Mouse (Mus musculus): ENCODE measurements at regions not wholly inside any gene's neighbourhood (a gene's known extent, or its start where the extent isn't known, plus 50 kb on each side); places are given as distances from the start of the nearest gene placed in this dataset.

- Histone ChIP-seq H3K4me1 (ENCODE audit: control insufficient read depth, insufficient read depth, low read length) (no peaks in the 10 kb centered on the region), H3K36me3 (ENCODE audit: control insufficient read depth, insufficient read depth, low read length) (no peaks in the 10 kb centered on the region), H3K4me3 (replicated peaks; ENCODE audit: low read length) (no peak overlapping the region), H3K27ac (ENCODE audit: low read length) (no peak overlapping the region), H3K27me3 (ENCODE audit: control insufficient read depth, insufficient read depth, low read length) (no peaks in the 10 kb centered on the region), H3K9ac (ENCODE audit: low read length) (no peak overlapping the region), H3K4me2 (ENCODE audit: low read depth, low read length) (no peak overlapping the region), H3K9me3 (replicated peaks; ENCODE audit: control insufficient read depth, low read length) (no peaks in the 10 kb centered on the region)
- WGBS, result 48% methylated on average over 8 of the region's 8 CpGs
- no peak for ATAC-seq (ENCODE audit: insufficient read depth, low FRiP score)
These were observed 355.1 kb downstream of the Nedd1 start for GRCm38 (mm10) chr10:92367126-92367525.

- no peak for ATAC-seq (ENCODE audit: insufficient read depth, low FRiP score)
- Histone ChIP-seq H3K9ac (ENCODE audit: low read length) (no peak overlapping the region), H3K4me2 (ENCODE audit: low read depth, low read length) (no peak overlapping the region), H3K9me3 (replicated peaks; ENCODE audit: control insufficient read depth, low read length) (no peaks in the 10 kb centered on the region), H3K27ac (ENCODE audit: low read length) (no peak overlapping the region), H3K36me3 (ENCODE audit: control insufficient read depth, insufficient read depth, low read length) (no peaks in the 10 kb centered on the region), H3K4me1 (ENCODE audit: control insufficient read depth, insufficient read depth, low read length) (no peaks in the 10 kb centered on the region), H3K4me3 (replicated peaks; ENCODE audit: low read length) (no peak overlapping the region), H3K27me3 (ENCODE audit: control insufficient read depth, insufficient read depth, low read length) (no peaks in the 10 kb centered on the region)
- 81% methylated on average over 3 of the region's 3 CpGs for WGBS
These were observed 365.5 kb downstream of the Nedd1 start for GRCm38 (mm10) chr10:92356738-92357137.

GRCm38 (mm10) chr10:92349043-92349442 lies 373.2 kb downstream of the Nedd1 start:
- no peaks in the 10 kb centered on the region for H3K36me3 ChIP-seq (ENCODE audit: control insufficient read depth, insufficient read depth, low read length)
- WGBS, result 76% methylated on average over 7 of the region's 7 CpGs
- H3K4me2 ChIP-seq (ENCODE audit: low read depth, low read length), result no peak overlapping the region
- no peaks in the 10 kb centered on the region for H3K27me3 ChIP-seq (ENCODE audit: control insufficient read depth, insufficient read depth, low read length)
- no peaks in the 10 kb centered on the region for H3K9me3 ChIP-seq (replicated peaks; ENCODE audit: control insufficient read depth, low read length)
- no peak overlapping the region for H3K4me3 ChIP-seq (replicated peaks; ENCODE audit: low read length)
- no peak overlapping the region for H3K9ac ChIP-seq (ENCODE audit: low read length)
- no peaks in the 10 kb centered on the region for H3K4me1 ChIP-seq (ENCODE audit: control insufficient read depth, insufficient read depth, low read length)
- ATAC-seq (ENCODE audit: insufficient read depth, low FRiP score), result no peak
- H3K27ac ChIP-seq (ENCODE audit: low read length), result no peak overlapping the region

- H3K9me3 ChIP-seq (replicated peaks; ENCODE audit: control insufficient read depth, low read length), result no peaks in the 10 kb centered on the region
- no peaks in the 10 kb centered on the region for H3K4me1 ChIP-seq (ENCODE audit: control insufficient read depth, insufficient read depth, low read length)
- no peak overlapping the region for H3K9ac ChIP-seq (ENCODE audit: low read length)
- H3K27ac ChIP-seq (ENCODE audit: low read length), result no peak overlapping the region
- H3K36me3 ChIP-seq (ENCODE audit: control insufficient read depth, insufficient read depth, low read length), result no peaks in the 10 kb centered on the region
- 64% methylated on average over 10 of the region's 10 CpGs for WGBS
- no peaks in the 10 kb centered on the region for H3K27me3 ChIP-seq (ENCODE audit: control insufficient read depth, insufficient read depth, low read length)
- no peak overlapping the region for H3K4me3 ChIP-seq (replicated peaks; ENCODE audit: low read length)
- ATAC-seq (ENCODE audit: insufficient read depth, low FRiP score), result no peak
- no peak overlapping the region for H3K4me2 ChIP-seq (ENCODE audit: low read depth, low read length)
These were observed 374.1 kb downstream of the Nedd1 start for GRCm38 (mm10) chr10:92347960-92348675.

- H3K4me1 ChIP-seq (ENCODE audit: control insufficient read depth, insufficient read depth, low read length), result no peaks in the 10 kb centered on the region
- 92% methylated on average over 2 of the region's 2 CpGs for WGBS
- ATAC-seq (ENCODE audit: insufficient read depth, low FRiP score), result no peak
- H3K9ac ChIP-seq (ENCODE audit: low read length), result no peak overlapping the region
- no peak overlapping the region for H3K4me3 ChIP-seq (replicated peaks; ENCODE audit: low read length)
- H3K27me3 ChIP-seq (ENCODE audit: control insufficient read depth, insufficient read depth, low read length), result no peaks in the 10 kb centered on the region
- H3K9me3 ChIP-seq (replicated peaks; ENCODE audit: control insufficient read depth, low read length), result no peaks in the 10 kb centered on the region
- no peak overlapping the region for H3K27ac ChIP-seq (ENCODE audit: low read length)
- no peak overlapping the region for H3K4me2 ChIP-seq (ENCODE audit: low read depth, low read length)
- no peaks in the 10 kb centered on the region for H3K36me3 ChIP-seq (ENCODE audit: control insufficient read depth, insufficient read depth, low read length)
These were observed 382.5 kb downstream of the Nedd1 start for GRCm38 (mm10) chr10:92339671-92340070.

- H3K27me3 ChIP-seq (ENCODE audit: control insufficient read depth, insufficient read depth, low read length), result no peaks in the 10 kb centered on the region
- H3K4me1 ChIP-seq (ENCODE audit: control insufficient read depth, insufficient read depth, low read length), result no peaks in the 10 kb centered on the region
- WGBS, result 75% methylated on average over 2 of the region's 2 CpGs
- H3K4me2 ChIP-seq (ENCODE audit: low read depth, low read length), result no peak overlapping the region
- H3K4me3 ChIP-seq (replicated peaks; ENCODE audit: low read length), result no peak overlapping the region
- no peaks in the 10 kb centered on the region for H3K36me3 ChIP-seq (ENCODE audit: control insufficient read depth, insufficient read depth, low read length)
- no peak for ATAC-seq (ENCODE audit: insufficient read depth, low FRiP score)
- H3K9me3 ChIP-seq (replicated peaks; ENCODE audit: control insufficient read depth, low read length), result no peaks in the 10 kb centered on the region
- H3K9ac ChIP-seq (ENCODE audit: low read length), result no peak overlapping the region
- no peak overlapping the region for H3K27ac ChIP-seq (ENCODE audit: low read length)
These were observed 385.3 kb downstream of the Nedd1 start for GRCm38 (mm10) chr10:92336949-92337348.

GRCm38 (mm10) chr10:92336138-92336537 lies 386.1 kb downstream of the Nedd1 start:
- Histone ChIP-seq H3K36me3 (ENCODE audit: control insufficient read depth, insufficient read depth, low read length) (no peaks in the 10 kb centered on the region), H3K27me3 (ENCODE audit: control insufficient read depth, insufficient read depth, low read length) (no peaks in the 10 kb centered on the region), H3K9ac (ENCODE audit: low read length) (no peak overlapping the region), H3K27ac (ENCODE audit: low read length) (no peak overlapping the region), H3K4me1 (ENCODE audit: control insufficient read depth, insufficient read depth, low read length) (no peaks in the 10 kb centered on the region), H3K4me2 (ENCODE audit: low read depth, low read length) (no peak overlapping the region), H3K4me3 (replicated peaks; ENCODE audit: low read length) (no peak overlapping the region), H3K9me3 (replicated peaks; ENCODE audit: control insufficient read depth, low read length) (no peaks in the 10 kb centered on the region)
- 86% methylated on average over 5 of the region's 5 CpGs for WGBS
- ATAC-seq (ENCODE audit: insufficient read depth, low FRiP score), result no peak

GRCm38 (mm10) chr10:92335141-92335540 lies 387.1 kb downstream of the Nedd1 start:
- 74% methylated on average over 5 of the region's 5 CpGs for WGBS
- Histone ChIP-seq H3K4me1 (ENCODE audit: control insufficient read depth, insufficient read depth, low read length) (no peaks in the 10 kb centered on the region), H3K9me3 (replicated peaks; ENCODE audit: control insufficient read depth, low read length) (no peaks in the 10 kb centered on the region), H3K4me2 (ENCODE audit: low read depth, low read length) (no peak overlapping the region), H3K4me3 (replicated peaks; ENCODE audit: low read length) (no peak overlapping the region), H3K27ac (ENCODE audit: low read length) (no peak overlapping the region), H3K36me3 (ENCODE audit: control insufficient read depth, insufficient read depth, low read length) (no peaks in the 10 kb centered on the region), H3K9ac (ENCODE audit: low read length) (no peak overlapping the region), H3K27me3 (ENCODE audit: control insufficient read depth, insufficient read depth, low read length) (no peaks in the 10 kb centered on the region)
- no peak for ATAC-seq (ENCODE audit: insufficient read depth, low FRiP score)

GRCm38 (mm10) chr10:92333869-92334268 lies 388.4 kb downstream of the Nedd1 start:
- no peak overlapping the region for H3K27ac ChIP-seq (ENCODE audit: low read length)
- no peak overlapping the region for H3K4me2 ChIP-seq (ENCODE audit: low read depth, low read length)
- H3K4me1 ChIP-seq (ENCODE audit: control insufficient read depth, insufficient read depth, low read length), result no peaks in the 10 kb centered on the region
- H3K4me3 ChIP-seq (replicated peaks; ENCODE audit: low read length), result no peak overlapping the region
- no peaks in the 10 kb centered on the region for H3K36me3 ChIP-seq (ENCODE audit: control insufficient read depth, insufficient read depth, low read length)
- H3K9ac ChIP-seq (ENCODE audit: low read length), result no peak overlapping the region
- 38% methylated on average over 6 of the region's 6 CpGs for WGBS
- H3K27me3 ChIP-seq (ENCODE audit: control insufficient read depth, insufficient read depth, low read length), result no peaks in the 10 kb centered on the region
- no peaks in the 10 kb centered on the region for H3K9me3 ChIP-seq (replicated peaks; ENCODE audit: control insufficient read depth, low read length)
- ATAC-seq (ENCODE audit: insufficient read depth, low FRiP score), result no peak

Measured in stomach, embryonic 16.5 days (tissue).